Mouse (Mus musculus) stomach, postnatal 0 days (tissue): Measurements from ENCODE around the gene Hist2h2ac. TPM values are rescaled to one million over a fixed set of nuclear protein-coding genes. Genes with fewer than 3 reads are reported as not detected.

ENCODE experiments used
- ATAC-seq: fragments of 200-750 bp; cut with Nextera tagmentation; 2 replicates; pipeline ENCODE4 v1.8.0; 2017; ENCODE audit not compliant: low FRiP score, low TSS enrichment
- DNase-seq: peaks from one replicate; pipeline ENCODE4 v3.0.0-alpha.2; 2016; ENCODE audit warnings: low spot score
- H3K27ac ChIP-seq: fragments of 300-500 bp; sonication (generic); replicated peaks from 2 replicates; pipeline ENCODE4 v1.5.1; 2014; ENCODE audit warnings: mild to moderate bottlenecking, control low read depth
- H3K27me3 ChIP-seq: fragments of 300-500 bp; sonication (generic); 2 replicates; pipeline ENCODE4 v1.6.1; 2014; ENCODE audit warnings: low read length; ENCODE audit not compliant: control insufficient read depth, insufficient read depth
- H3K36me3 ChIP-seq: fragments of 300-500 bp; sonication (generic); 2 replicates; pipeline ENCODE4 v1.6.1; 2014; ENCODE audit warnings: low read length, mixed read lengths; ENCODE audit not compliant: control insufficient read depth, insufficient read depth
- H3K4me1 ChIP-seq: fragments of 300-500 bp; sonication (generic); replicated peaks from 2 replicates; pipeline ENCODE4 v1.6.1; 2014; ENCODE audit warnings: antibody characterized with exemption; ENCODE audit not compliant: control insufficient read depth, insufficient read depth
- H3K4me2 ChIP-seq: fragments of 300-500 bp; sonication (generic); replicated peaks from 2 replicates; pipeline ENCODE4 v1.6.1; 2014; ENCODE audit warnings: low read depth, mild to moderate bottlenecking, control low read depth, moderate library complexity
- H3K4me3 ChIP-seq: fragments of 300-500 bp; sonication (generic); 2 replicates; pipeline ENCODE4 v1.5.1; 2014; ENCODE audit warnings: low read depth, low read length, control low read depth
- H3K9ac ChIP-seq: fragments of 300-500 bp; sonication (generic); 2 replicates; pipeline ENCODE4 v1.6.1; 2014; ENCODE audit warnings: mild to moderate bottlenecking, low read length, control low read depth, mixed read lengths
- H3K9me3 ChIP-seq: fragments of 300-500 bp; sonication (generic); 2 replicates; pipeline ENCODE4 v1.6.1; 2016; ENCODE audit warnings: low read length; ENCODE audit not compliant: control insufficient read depth
- CTCF ChIP-seq: IDR thresholded peaks from 2 replicates; pipeline ENCODE4 v1.5.1; 2016; ENCODE audit warnings: antibody characterized with exemption, low read depth, mild to moderate bottlenecking, moderate library complexity
- EP300 ChIP-seq: optimal IDR thresholded peaks from 2 replicates; pipeline ENCODE3; 2016; ENCODE audit warnings: antibody characterized with exemption
- WGBS: fragments of 180-500 bp; shearing (Covaris S2); extraction: QIAGEN DNeasy Blood & Tissue Kit; methylation state at CpG from one replicate; pipeline ENCODE4 v1.1.7; 2014; 5-methylcytosine and 5-hydroxymethylcytosine counted together
- polyA plus RNA-seq: library from polyadenylated mRNA; unstranded; fragments of >200 nt; fragmentation: Nextera tagmentation; extraction: Ambion mirVana; gene quantifications from 2 replicates; pipeline ENCODE4 v1.2.1, GENCODE M21; 2015

Gene Hist2h2ac
- polyA plus RNA-seq, 1 experiment from 2014 or later: 6.2 TPM

GRCm38 (mm10) chr3:96198181-96198580 lies 22.5 kb downstream of the Hist2h2ac start:
- WGBS: under 1% methylated on average over 6 of the region's 6 CpGs
- peak overlapping the region; percentile 58; the same call in 1 of the 2 replicates for H3K4me3 ChIP-seq
- H3K27ac ChIP-seq: peak overlapping the region; percentile 65
- ATAC-seq (peak; percentile 24), DNase-seq (no peak)
- H3K9me3 ChIP-seq: no peaks in the 10 kb centered on the region
- H3K36me3 ChIP-seq: no peaks in the 10 kb centered on the region
- peaks cover 9% of the 10 kb centered on the region for H3K4me1 ChIP-seq
- TF ChIP-seq CTCF (no peak), EP300 (no peak)
- H3K27me3 ChIP-seq: no peaks in the 10 kb centered on the region
- no peak overlapping the region for H3K9ac ChIP-seq
- peak overlapping the region; percentile 87 for H3K4me2 ChIP-seq

DNA sequence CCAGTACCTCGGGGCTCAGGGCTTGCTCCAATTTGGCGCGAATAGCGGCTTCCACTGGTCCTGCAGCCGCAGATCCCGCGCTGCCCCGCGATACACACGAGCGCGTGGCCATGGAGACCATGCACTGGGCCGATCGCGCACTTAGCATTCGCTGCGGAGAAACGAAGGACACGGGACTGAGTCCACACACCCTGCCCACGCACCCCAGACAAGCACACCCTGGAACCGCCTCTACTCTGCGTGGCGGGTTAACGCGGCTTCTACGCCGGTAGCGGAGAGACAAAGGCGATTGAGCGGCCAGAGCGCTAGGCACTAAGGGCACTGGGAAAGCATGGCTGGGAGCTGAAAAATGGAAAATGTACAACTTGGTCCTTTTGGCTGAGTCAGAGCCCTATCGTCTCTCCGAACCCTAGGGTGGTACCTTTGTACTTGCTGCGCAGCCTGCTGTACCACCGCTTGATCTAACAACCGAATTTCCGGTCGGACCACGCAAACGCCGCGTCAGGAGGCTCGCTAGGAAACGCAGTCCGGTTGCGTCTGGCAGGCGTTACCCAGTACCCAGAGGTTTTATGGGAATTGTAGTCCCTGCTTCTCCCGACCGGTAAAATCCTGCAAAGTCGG lies 23.4 kb downstream of the Hist2h2ac start:
- no peaks in the 10 kb centered on the region for H3K9me3 ChIP-seq
- TF ChIP-seq EP300: no peak
- peak; percentile 33; the same call in 1 of the 2 replicates for TF ChIP-seq CTCF
- peak overlapping the region; percentile 72 for H3K9ac ChIP-seq
- peak; percentile 91 for ATAC-seq
- H3K27me3 ChIP-seq: no peaks in the 10 kb centered on the region
- H3K4me3 ChIP-seq: peak overlapping the region; percentile 58
- H3K36me3 ChIP-seq: no peaks in the 10 kb centered on the region
- peak overlapping the region; percentile 87 for H3K4me2 ChIP-seq
- DNase-seq: peak; percentile 87
- peak overlapping the region; percentile 92 for H3K27ac ChIP-seq
- WGBS: under 1% methylated on average over 50 of the region's 50 CpGs
- peaks cover 9% of the 10 kb centered on the region for H3K4me1 ChIP-seq

DNA sequence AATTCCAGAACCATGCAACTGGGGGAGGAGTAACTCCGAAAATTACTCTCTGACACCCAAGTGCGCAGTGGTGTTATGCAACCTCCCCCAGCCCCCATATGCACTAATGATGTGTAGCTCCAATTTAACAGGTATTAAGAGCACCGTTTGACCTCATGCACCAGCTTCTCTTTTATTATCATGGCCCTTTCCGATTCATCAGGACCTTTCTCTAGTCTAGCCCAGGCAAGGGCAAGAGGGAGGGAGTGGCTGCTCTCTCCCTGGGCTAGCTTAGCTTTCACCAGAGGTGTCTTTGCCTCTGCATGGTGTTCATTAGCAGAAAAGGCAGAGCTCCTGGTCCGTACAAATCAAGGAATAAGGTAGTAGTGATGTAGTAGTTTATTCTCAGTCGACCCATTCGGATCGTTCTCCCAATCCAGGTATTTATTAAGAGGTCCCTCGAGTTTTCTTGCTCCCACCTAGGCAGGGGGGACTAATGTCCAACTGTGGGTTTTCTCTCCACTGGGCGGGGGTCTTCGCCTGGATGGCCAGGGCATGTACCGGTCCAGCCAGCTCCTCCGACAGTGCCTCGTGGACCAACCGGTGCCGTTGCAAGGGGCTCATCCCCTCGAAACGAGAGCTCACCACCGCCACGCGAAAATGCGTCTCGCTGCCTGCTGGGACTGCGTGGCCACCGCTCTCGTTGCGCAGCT lies 24.1 kb downstream of the Hist2h2ac start:
- peak; percentile 10 for ATAC-seq
- Histone ChIP-seq H3K9ac (peak overlapping the region; percentile 72), H3K4me2 (peak overlapping the region; percentile 87), H3K4me3 (peak overlapping the region; percentile 58), H3K27ac (peak overlapping the region; percentile 92), H3K9me3 (no peaks in the 10 kb centered on the region), H3K36me3 (no peaks in the 10 kb centered on the region), H3K27me3 (no peaks in the 10 kb centered on the region), H3K4me1 (peaks cover 9% of the 10 kb centered on the region)
- WGBS: 20% methylated on average over 27 of the region's 27 CpGs
- TF ChIP-seq EP300: no peak
- DNase-seq: no peak

DNA sequence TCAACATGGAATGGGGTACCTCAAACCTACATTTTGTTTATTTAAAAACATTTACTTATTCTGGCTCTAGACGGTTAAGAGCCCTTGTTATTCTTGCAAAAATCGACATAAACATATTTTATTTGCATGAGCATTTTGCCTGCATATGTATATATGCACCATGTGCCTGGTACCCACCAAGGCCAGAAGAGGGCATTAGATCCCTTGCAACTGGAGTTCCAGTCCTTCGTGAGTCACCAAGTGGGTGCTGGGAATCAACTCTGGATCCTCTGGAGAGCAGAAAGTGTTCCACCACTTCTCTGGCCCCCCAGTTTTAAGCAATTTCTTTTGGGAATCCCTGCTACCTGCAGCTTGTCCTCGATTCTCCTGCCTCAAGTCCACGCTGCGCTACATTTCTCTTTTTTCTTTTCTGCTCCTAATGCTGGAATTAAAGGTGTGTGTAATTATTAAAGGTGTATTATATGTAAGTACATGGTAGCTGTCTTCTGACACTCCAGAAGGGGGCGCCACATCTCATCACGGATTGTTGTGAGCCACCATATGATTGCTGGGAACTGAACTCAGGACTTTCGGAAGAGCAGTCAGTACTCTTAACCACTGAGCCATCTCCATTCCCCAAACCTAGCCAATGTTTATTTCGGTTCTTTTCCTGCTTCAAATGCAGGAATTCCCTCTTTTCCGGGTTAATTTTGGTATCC lies 24.9 kb downstream of the Hist2h2ac start:
- H3K4me2 ChIP-seq: no peak overlapping the region
- TF ChIP-seq EP300 (no peak), CTCF (peak; percentile 32)
- H3K4me1 ChIP-seq: peaks cover 9% of the 10 kb centered on the region
- 92% methylated on average over 11 of the region's 11 CpGs for WGBS
- no peaks in the 10 kb centered on the region for H3K36me3 ChIP-seq
- H3K27ac ChIP-seq: no peak overlapping the region
- no peaks in the 10 kb centered on the region for H3K9me3 ChIP-seq
- H3K4me3 ChIP-seq: no peak overlapping the region
- no peak for DNase-seq
- no peak for ATAC-seq
- no peak overlapping the region for H3K9ac ChIP-seq
- H3K27me3 ChIP-seq: no peaks in the 10 kb centered on the region

DNA sequence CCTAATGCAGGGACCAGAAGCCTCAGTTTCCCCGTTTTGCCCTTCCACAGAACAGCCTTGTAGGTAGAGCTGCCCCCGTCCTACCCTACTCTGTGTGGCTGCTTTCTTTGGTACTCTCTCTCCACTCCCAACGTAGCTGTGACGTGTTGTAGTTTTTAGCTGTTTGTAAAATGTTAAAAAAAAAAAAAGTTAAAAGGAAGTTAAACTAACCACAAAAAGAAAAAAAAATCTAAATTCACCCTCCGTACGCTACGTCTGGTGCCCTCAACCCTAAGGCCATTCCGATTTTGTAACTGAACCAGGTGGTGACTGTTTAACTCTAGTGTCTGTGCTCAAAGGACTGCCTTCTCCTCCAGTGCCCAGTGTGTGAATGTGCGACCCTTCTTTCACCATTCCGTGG lies 25.7 kb downstream of the Hist2h2ac start:
- Histone ChIP-seq H3K9me3 (no peaks in the 10 kb centered on the region), H3K4me3 (no peak overlapping the region), H3K27ac (no peak overlapping the region), H3K4me1 (peaks cover 9% of the 10 kb centered on the region), H3K27me3 (no peaks in the 10 kb centered on the region), H3K9ac (no peak overlapping the region), H3K4me2 (no peak overlapping the region), H3K36me3 (no peaks in the 10 kb centered on the region)
- DNase-seq (no peak), ATAC-seq (no peak)
- WGBS: 84% methylated on average over 10 of the region's 10 CpGs
- TF ChIP-seq EP300 (no peak), CTCF (no peak)
